Mouse (Mus musculus): ENCODE measurements around the gene Kalrn.

Gene Kalrn

GRCm38 (mm10) chr16:34311577-34311976 is 261.8 kb downstream of the Kalrn start:
- WGBS = 59% methylated on average over 1 of the region's 1 CpGs

- 94% methylated on average over 8 of the region's 8 CpGs for WGBS
Observed at GRCm38 (mm10) chr16:34310363-34310762, 263.0 kb downstream of the Kalrn start.

GRCm38 (mm10) chr16:34308324-34308723 is 265.0 kb downstream of the Kalrn start:
- WGBS = 69% methylated on average over 1 of the region's 1 CpGs

- WGBS = 82% methylated on average over 9 of the region's 9 CpGs
Observed at GRCm38 (mm10) chr16:34307458-34307857, 265.9 kb downstream of the Kalrn start.

GRCm38 (mm10) chr16:34305586-34305985 is 267.7 kb downstream of the Kalrn start:
- WGBS = 65% methylated on average over 4 of the region's 4 CpGs

- 65% methylated on average over 4 of the region's 4 CpGs for WGBS
Observed at GRCm38 (mm10) chr16:34303818-34304217, 269.5 kb downstream of the Kalrn start.

GRCm38 (mm10) chr16:34302503-34302902 is 270.8 kb downstream of the Kalrn start:
- 63% methylated on average over 1 of the region's 1 CpGs for WGBS

- 92% methylated on average over 1 of the region's 1 CpGs for WGBS
Observed at GRCm38 (mm10) chr16:34302063-34302462, 271.3 kb downstream of the Kalrn start.

GRCm38 (mm10) chr16:34299226-34299625 is 274.1 kb downstream of the Kalrn start:
- 42% methylated on average over 2 of the region's 2 CpGs for WGBS

- WGBS = 43% methylated on average over 5 of the region's 5 CpGs
Observed at GRCm38 (mm10) chr16:34297911-34298682, 275.2 kb downstream of the Kalrn start.

GRCm38 (mm10) chr16:34294568-34294967 is 278.8 kb downstream of the Kalrn start:
- 88% methylated on average over 6 of the region's 6 CpGs for WGBS

- WGBS = 92% methylated on average over 2 of the region's 2 CpGs
Observed at GRCm38 (mm10) chr16:34293675-34294074, 279.7 kb downstream of the Kalrn start.

- 40% methylated on average over 7 of the region's 7 CpGs for WGBS
Observed at GRCm38 (mm10) chr16:34289583-34289982, 283.7 kb downstream of the Kalrn start.

- 55% methylated on average over 8 of the region's 8 CpGs for WGBS
Observed at GRCm38 (mm10) chr16:34282026-34282425, 291.3 kb downstream of the Kalrn start.

- 42% methylated on average over 7 of the region's 7 CpGs for WGBS
Observed at GRCm38 (mm10) chr16:34279654-34280383, 293.5 kb downstream of the Kalrn start.

GRCm38 (mm10) chr16:34278249-34278790 is 295.0 kb downstream of the Kalrn start:
- 55% methylated on average over 4 of the region's 4 CpGs for WGBS

- 44% methylated on average over 5 of the region's 5 CpGs for WGBS
Observed at GRCm38 (mm10) chr16:34271476-34271875, 301.9 kb downstream of the Kalrn start.

GRCm38 (mm10) chr16:34270681-34271080 is 302.7 kb downstream of the Kalrn start:
- WGBS = 76% methylated on average over 2 of the region's 2 CpGs

GRCm38 (mm10) chr16:34269642-34270041 is 303.7 kb downstream of the Kalrn start:
- 32% methylated on average over 8 of the region's 8 CpGs for WGBS

GRCm38 (mm10) chr16:34267751-34268150 is 305.6 kb downstream of the Kalrn start:
- 100% methylated on average over 1 of the region's 1 CpGs for WGBS

- WGBS = 82% methylated on average over 3 of the region's 3 CpGs
Observed at GRCm38 (mm10) chr16:34264671-34265070, 308.7 kb downstream of the Kalrn start.

- WGBS = 25% methylated on average over 22 of the region's 22 CpGs
Observed at GRCm38 (mm10) chr16:34262731-34263460, 310.4 kb downstream of the Kalrn start.

Measured in cerebral cortex, adult 2 months (tissue).